Mouse (Mus musculus): ENCODE results near the gene Aph1c. TPM values are rescaled to one million over a fixed set of nuclear protein-coding genes. Genes with fewer than 3 reads are reported as not detected.
"Not testable (repeated sequence)": the region's sequence is repeated elsewhere in the genome, so short reads cannot be mapped to it uniquely, and the experiment has no call there.

Aph1c gene
- polyA plus RNA-seq, 1 experiment from 2014 or later: 36.8 TPM

DNA sequence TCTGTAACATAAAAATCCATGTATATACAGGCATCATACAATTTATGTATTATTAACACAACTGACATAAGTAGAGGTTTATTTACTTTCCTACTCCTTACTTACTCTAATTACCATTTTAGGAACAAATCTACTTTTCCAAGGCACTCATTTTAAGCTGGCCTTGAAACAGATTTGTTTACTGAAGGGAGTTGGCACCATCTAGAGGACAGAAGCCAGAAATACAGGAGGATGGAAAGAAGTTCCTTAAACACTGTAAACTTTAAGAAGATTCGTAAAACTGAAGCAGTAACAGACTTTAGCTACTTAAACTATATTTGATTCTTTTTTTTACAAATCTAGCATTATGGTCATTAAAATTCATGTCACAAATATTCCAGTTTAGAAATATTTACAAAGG is 8.5 kb downstream of the Aph1c start:
- no peaks in the 10 kb centered on the region for H3K27me3 ChIP-seq (replicated peaks; ENCODE audit: control insufficient read depth, insufficient read depth, low read length)
- no peak overlapping the region for H3K4me3 ChIP-seq (ENCODE audit: low read depth, low read length)
- no peaks in the 10 kb centered on the region for H3K36me3 ChIP-seq (ENCODE audit: control insufficient read depth, insufficient read depth)
- no peak overlapping the region for H3K9ac ChIP-seq (ENCODE audit: low read depth, low read length)
- 23% methylated on average over 1 of the region's 1 CpGs for WGBS
- ATAC-seq: no peak
- no peak overlapping the region for H3K4me2 ChIP-seq (replicated peaks; ENCODE audit: low read depth)
- H3K27ac ChIP-seq (ENCODE audit: low read depth, low read length): no peak overlapping the region
- H3K9me3 ChIP-seq (ENCODE audit: control insufficient read depth): no peaks in the 10 kb centered on the region
- peak; percentile 84 for TF ChIP-seq CTCF (IDR thresholded peaks at IDR 0.05; ENCODE audit: low read depth)
- no peaks in the 10 kb centered on the region for H3K4me1 ChIP-seq (replicated peaks; ENCODE audit: control insufficient read depth, insufficient read depth, low read length)

DNA sequence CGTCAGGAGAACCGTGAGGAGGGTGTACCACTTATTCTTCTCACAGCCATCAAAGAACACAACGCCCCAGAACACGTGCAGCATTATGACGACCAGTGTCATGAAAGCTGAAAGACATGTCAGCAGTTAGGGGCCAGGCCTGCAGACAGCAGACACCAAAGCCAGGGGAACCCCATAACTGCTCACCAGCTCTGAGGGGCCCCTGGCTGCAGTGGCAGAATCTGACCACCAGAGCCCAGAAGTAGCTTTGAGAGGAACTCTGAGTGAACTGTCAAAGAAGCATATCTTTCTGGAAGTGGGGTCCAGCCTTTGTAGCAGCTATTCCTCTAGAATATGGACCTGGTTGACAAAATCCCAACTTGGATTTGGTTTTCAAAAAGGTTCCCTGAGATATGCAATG is 12.3 kb downstream of the Aph1c start:
- WGBS: no CpG with 5 or more reads among the region's 5 CpGs
- TF ChIP-seq CTCF (IDR thresholded peaks at IDR 0.05; ENCODE audit: low read depth): peak; percentile 40
- H3K9me3 ChIP-seq (ENCODE audit: control insufficient read depth): not testable (repeated sequence)

DNA sequence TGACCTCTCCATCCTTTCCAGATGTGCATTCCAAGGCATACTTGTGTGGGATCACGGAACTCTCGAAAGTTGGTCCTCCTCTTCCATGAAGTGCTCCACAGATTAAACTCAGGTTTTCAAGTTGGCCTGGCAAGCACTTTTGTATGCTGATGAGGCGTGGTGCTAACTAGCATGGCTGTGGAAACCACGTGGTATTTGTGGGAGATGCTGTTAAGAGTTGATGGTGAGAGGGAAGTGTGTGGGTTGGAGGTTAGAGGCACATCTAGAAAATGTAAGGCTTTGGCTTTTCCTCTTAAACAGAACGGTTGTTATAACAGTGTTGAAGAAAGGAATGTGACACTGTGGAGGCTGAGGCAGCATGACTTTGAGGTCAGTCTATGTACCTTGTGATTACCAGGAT is 13.5 kb downstream of the Aph1c start:
- Histone ChIP-seq H3K9me3 (ENCODE audit: control insufficient read depth) (no peaks in the 10 kb centered on the region), H3K4me2 (replicated peaks; ENCODE audit: low read depth) (no peak overlapping the region), H3K9ac (ENCODE audit: low read depth, low read length) (no peak overlapping the region), H3K36me3 (ENCODE audit: control insufficient read depth, insufficient read depth) (no peaks in the 10 kb centered on the region), H3K4me3 (ENCODE audit: low read depth, low read length) (no peak overlapping the region), H3K27me3 (replicated peaks; ENCODE audit: control insufficient read depth, insufficient read depth, low read length) (no peaks in the 10 kb centered on the region), H3K27ac (ENCODE audit: low read depth, low read length) (no peak overlapping the region), H3K4me1 (replicated peaks; ENCODE audit: control insufficient read depth, insufficient read depth, low read length) (no peaks in the 10 kb centered on the region)
- ATAC-seq: no peak
- WGBS: 76% methylated on average over 5 of the region's 5 CpGs
- TF ChIP-seq CTCF (IDR thresholded peaks at IDR 0.05; ENCODE audit: low read depth): no peak

More for the DNA sequence above, 12.3 kb downstream of the Aph1c start:
- H3K4me2 ChIP-seq (replicated peaks; ENCODE audit: low read depth); H3K9ac ChIP-seq (ENCODE audit: low read depth, low read length); H3K27me3 ChIP-seq (replicated peaks; ENCODE audit: control insufficient read depth, insufficient read depth, low read length); ATAC-seq; H3K27ac ChIP-seq (ENCODE audit: low read depth, low read length); H3K36me3 ChIP-seq (ENCODE audit: control insufficient read depth, insufficient read depth); H3K4me1 ChIP-seq (replicated peaks; ENCODE audit: control insufficient read depth, insufficient read depth, low read length); H3K4me3 ChIP-seq (ENCODE audit: low read depth, low read length): not testable (repeated sequence)

DNA sequence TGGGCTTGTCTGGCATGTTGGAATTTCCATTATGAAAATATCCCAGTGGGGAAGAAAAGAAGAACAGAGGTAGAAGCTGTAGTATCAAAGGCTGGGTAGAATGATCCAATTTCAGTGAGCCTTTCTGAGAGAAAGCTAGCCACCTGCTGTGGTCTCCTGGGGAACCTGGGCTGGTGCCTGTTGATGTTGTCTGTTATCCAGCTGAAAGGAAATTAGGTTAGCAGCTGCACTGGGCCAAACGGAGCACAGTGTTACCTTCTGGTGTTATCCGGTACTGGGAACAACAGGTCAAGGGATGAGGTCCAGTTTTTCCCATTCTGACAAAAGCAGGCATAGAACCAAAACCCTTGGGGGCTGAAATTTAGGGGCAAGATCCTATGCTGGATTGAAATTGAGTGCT is 21.1 kb downstream of the Aph1c start:
- H3K9ac ChIP-seq (ENCODE audit: low read depth, low read length): no peak overlapping the region
- no peak overlapping the region for H3K4me2 ChIP-seq (replicated peaks; ENCODE audit: low read depth)
- H3K4me3 ChIP-seq (ENCODE audit: low read depth, low read length): no peak overlapping the region
- no peaks in the 10 kb centered on the region for H3K36me3 ChIP-seq (ENCODE audit: control insufficient read depth, insufficient read depth)
- no peaks in the 10 kb centered on the region for H3K27me3 ChIP-seq (replicated peaks; ENCODE audit: control insufficient read depth, insufficient read depth, low read length)
- ATAC-seq: no peak
- H3K4me1 ChIP-seq (replicated peaks; ENCODE audit: control insufficient read depth, insufficient read depth, low read length): no peaks in the 10 kb centered on the region
- H3K27ac ChIP-seq (ENCODE audit: low read depth, low read length): no peak overlapping the region
- no peaks in the 10 kb centered on the region for H3K9me3 ChIP-seq (ENCODE audit: control insufficient read depth)
- TF ChIP-seq CTCF (IDR thresholded peaks at IDR 0.05; ENCODE audit: low read depth): no peak
- 52% methylated on average over 2 of the region's 2 CpGs for WGBS

DNA sequence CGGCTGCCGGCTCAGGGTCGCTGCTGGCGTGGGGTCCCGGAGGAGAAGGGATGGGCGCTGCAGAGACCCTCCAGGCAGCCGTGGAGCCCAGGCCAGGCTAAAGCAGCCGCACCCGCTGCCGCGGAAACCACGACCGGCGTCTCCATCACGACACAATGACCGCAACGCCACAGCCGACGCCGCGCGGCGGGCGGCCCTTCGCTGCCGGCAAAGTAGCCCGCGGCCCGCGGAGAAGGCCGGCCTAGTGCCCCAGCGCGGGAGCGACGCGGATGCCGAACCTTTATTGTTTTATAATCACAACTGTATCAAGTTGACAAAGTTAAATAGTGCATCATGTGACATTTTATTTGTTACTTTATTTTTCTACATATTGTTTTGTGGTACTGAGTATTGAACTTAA is 28.6 kb downstream of the Aph1c start:
- 6% methylated on average over 30 of the region's 37 CpGs for WGBS
- not testable (repeated sequence) for H3K4me1 ChIP-seq (replicated peaks; ENCODE audit: control insufficient read depth, insufficient read depth, low read length); H3K9ac ChIP-seq (ENCODE audit: low read depth, low read length)

DNA sequence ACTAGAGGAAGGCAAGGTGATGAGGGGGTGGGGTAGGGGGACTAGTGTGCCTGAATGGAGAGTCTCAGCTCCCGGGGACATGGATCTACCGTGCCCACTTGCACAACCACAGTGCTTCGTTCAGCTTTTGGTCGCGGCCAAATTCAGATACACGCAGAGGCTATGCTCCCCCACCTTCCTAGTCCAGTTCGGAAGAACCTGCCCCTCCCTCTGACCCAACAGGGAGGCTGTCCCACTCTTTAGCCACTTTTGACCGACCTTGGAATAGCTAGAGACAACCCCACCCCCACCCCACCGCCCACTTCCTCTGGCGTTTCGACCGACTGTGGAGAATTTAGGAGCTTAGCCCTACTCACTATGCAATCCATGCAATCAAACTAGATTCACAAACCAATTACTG is 32.6 kb downstream of the Aph1c start:
- WGBS: 45% methylated on average over 12 of the region's 12 CpGs
- Histone ChIP-seq H3K27ac (ENCODE audit: low read depth, low read length) (no peak overlapping the region), H3K4me2 (replicated peaks; ENCODE audit: low read depth) (no peak overlapping the region), H3K36me3 (ENCODE audit: control insufficient read depth, insufficient read depth) (no peaks in the 10 kb centered on the region), H3K9ac (ENCODE audit: low read depth, low read length) (no peak overlapping the region), H3K27me3 (replicated peaks; ENCODE audit: control insufficient read depth, insufficient read depth, low read length) (no peaks in the 10 kb centered on the region; the same call in 1 of the 2 replicates), H3K9me3 (ENCODE audit: control insufficient read depth) (no peaks in the 10 kb centered on the region), H3K4me3 (ENCODE audit: low read depth, low read length) (no peak overlapping the region), H3K4me1 (replicated peaks; ENCODE audit: control insufficient read depth, insufficient read depth, low read length) (no peaks in the 10 kb centered on the region)
- TF ChIP-seq CTCF (IDR thresholded peaks at IDR 0.05; ENCODE audit: low read depth): no peak
- ATAC-seq: no peak

More for the DNA sequence above, 28.6 kb downstream of the Aph1c start:
- ATAC-seq; H3K27ac ChIP-seq (ENCODE audit: low read depth, low read length); H3K9me3 ChIP-seq (ENCODE audit: control insufficient read depth); H3K36me3 ChIP-seq (ENCODE audit: control insufficient read depth, insufficient read depth); H3K27me3 ChIP-seq (replicated peaks; ENCODE audit: control insufficient read depth, insufficient read depth, low read length): not testable (repeated sequence)
- 0 out of 2 replicates have a peak overlapping the region, but pooled peaks have one; percentile 7 for H3K4me3 ChIP-seq (ENCODE audit: low read depth, low read length)
- H3K4me2 ChIP-seq (replicated peaks; ENCODE audit: low read depth): peak overlapping the region; percentile 55

DNA sequence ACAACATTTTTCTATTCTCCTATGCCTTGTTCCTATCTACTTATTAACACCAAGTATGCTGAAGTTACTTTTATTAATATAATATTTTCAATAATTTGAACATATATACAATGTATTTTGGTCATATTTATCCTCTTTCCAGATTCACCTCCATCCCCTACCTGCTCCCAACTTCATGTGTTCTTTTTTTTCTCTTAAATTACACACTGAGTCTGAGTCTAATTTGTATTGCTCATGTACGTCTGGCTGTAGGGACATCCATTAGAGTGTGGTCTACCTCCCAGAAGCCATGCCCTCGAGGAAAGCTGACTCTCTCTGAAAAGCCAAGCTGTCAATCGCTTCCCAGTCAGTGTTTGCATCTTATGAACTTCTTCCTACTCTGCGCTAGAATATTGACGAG is 37.8 kb downstream of the Aph1c start, which contains the start of gene Gm10647:
Gene Gm10647, plus strand, starts transcription at position 301 of the 400 bp plus-strand sequence.
- Histone ChIP-seq H3K9ac (ENCODE audit: low read depth, low read length) (no peak within 1 kb of the TSS), H3K4me3 (ENCODE audit: low read depth, low read length) (peak within 1 kb of the TSS; percentile 72), H3K27me3 (replicated peaks; ENCODE audit: control insufficient read depth, insufficient read depth, low read length) (no peaks in the 10 kb centered on the region; the same call in 1 of the 2 replicates), H3K4me1 (replicated peaks; ENCODE audit: control insufficient read depth, insufficient read depth, low read length) (peaks cover 4% of the 10 kb centered on the region; the same call in 1 of the 2 replicates), H3K9me3 (ENCODE audit: control insufficient read depth) (no peaks in the 10 kb centered on the region), H3K4me2 (replicated peaks; ENCODE audit: low read depth) (peak within 1 kb of the TSS; percentile 96), H3K36me3 (ENCODE audit: control insufficient read depth, insufficient read depth) (no peaks in the 10 kb centered on the region), H3K27ac (ENCODE audit: low read depth, low read length) (no peak within 1 kb of the TSS; the same call in 1 of the 2 replicates)
- 82% methylated on average over 5 of the region's 5 CpGs for WGBS
- TF ChIP-seq CTCF (IDR thresholded peaks at IDR 0.05; ENCODE audit: low read depth): no peak
- ATAC-seq: no peak
